Mouse (Mus musculus): ENCODE data around the gene Atp13a3. TPM values are rescaled to one million over a fixed set of nuclear protein-coding genes. Genes with fewer than 3 reads are reported as not detected.
"Not testable (repeated sequence)": the region's sequence is repeated elsewhere in the genome, so short reads cannot be mapped to it uniquely, and the experiment has no call there.

Atp13a3 gene
- total RNA-seq (2021) = 10 to 100 TPM; 59.8 to 65.4 TPM
- long read RNA-seq, experiment 1, partial matches to known transcripts = 1 of 6 reads
- long read RNA-seq, experiment 1, other reads (novel, unspliced or antisense) = 5 of 6 reads
- long read RNA-seq, experiment 2, partial matches to known transcripts = 4 of 10 reads
- long read RNA-seq, experiment 2, other reads (novel, unspliced or antisense) = 5 of 10 reads

DNA sequence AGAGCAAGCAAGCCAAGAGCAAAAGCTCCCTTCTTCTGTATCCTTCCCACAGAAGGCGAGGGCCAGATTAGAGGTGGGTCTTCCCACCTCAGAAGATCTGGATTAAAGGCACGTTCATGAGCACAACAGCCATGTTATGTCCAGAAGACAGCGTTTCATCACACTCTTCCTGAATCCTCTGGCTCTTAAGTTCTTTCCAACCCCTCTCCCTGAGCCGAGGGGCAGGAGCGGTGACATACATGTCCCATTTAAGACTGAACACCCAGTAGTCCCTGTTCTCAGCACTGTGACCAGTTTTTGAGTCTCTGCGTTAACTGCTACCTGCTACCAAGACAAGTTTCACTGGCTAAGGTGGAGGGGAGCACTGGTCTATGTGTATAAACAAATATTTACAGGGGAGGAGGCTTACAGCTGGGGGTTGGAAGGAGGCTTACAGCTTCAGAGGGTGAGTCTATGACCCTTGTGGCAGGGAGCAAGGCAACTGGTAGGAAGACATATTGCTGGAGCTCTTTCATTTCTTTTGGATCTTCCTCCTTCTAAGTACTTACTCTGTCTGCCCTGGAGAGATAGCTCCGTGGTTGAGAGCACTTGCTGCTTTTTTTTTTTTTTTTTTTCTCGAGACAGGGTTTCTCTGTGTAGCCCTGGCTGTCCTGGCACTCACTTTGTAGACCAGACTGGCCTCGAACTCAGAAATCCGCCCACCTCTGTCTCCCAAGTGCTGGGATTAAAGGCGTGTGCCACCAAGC lies at the start of gene Atp13a3:
Gene Atp13a3 (minus strand): TSS at position 51 of the 746 bp plus-strand sequence.
- DNase-seq (ENCODE audit: low spot score in 2 of 2) = no peak

DNA sequence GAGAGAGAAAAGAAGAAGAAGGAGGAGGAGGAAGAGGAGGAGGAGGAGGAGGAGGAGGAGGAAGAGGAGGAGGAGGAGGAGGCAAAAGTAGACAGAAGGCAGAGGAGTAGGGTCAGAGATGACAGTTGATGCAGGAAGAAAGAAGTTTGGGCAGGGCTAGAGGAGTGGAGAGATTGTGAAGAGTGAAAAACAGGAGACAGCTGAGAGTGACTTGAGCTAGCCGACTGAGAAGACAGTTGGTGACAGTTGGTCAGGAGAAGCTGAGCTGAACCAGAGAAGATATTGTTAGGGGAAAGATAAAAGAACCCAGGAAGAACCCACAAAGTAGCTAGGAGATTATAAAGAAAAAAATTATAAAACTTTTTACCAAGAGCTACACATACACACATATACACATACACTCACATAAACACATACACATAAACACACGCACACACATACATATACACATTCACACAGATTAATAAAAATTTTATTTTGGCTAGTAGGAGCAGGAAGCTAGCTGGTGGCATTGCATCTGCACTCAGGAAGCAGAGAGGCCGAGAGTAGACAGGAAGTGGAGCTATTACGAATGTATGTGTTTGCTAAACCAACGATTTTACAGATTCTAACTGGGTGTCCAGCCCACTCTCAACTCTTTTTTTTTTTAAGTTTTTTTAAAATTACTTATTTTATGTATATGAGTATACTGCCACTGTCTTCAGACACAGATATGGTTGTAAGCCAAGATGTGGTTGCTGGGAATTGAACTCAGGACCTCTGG lies 47.6 kb upstream of the Atp13a3 start:
- DNase-seq (ENCODE audit: low spot score in 2 of 2) = no peak

DNA sequence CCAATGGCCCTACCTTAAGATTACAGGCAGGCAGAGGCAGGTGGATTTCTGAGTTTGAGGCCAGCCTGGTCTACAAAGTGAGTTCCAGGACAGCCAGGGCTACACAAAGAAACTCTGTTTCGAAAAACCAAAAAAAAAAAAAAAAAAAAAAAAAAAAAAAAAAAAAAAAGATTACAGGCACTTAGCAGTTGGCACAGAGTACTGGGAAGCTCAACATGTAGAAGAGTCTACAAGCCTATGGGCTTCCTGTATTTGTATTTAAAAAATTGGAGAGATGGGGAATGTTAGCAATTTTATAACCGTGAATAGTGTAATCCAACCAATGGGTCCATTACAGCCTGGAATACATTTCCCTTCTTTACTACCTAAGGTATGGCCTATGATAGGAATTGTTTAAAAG lies 45.4 kb upstream of the Atp13a3 start:
- not testable (repeated sequence) for DNase-seq (ENCODE audit: low spot score in 2 of 2)

DNA sequence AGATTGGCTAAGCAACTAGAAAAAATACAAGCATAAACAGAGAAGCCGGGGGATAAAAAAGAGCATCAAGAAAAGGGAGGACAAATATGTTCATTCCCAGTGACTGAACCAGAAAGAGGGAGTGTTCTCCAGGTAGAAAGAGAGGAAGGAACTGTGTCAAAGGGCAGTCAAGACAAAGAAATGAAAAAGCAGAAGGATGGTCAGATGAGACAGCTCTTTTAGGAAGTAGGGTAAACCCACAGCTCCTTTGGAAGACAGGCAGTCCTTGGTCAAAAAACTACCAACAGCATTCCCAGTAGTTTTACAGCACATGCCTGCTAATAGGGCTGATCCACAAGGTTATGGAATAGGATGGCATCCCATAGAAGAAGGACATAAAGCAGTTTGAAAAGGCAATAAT lies 43.2 kb upstream of the Atp13a3 start:
- DNase-seq (ENCODE audit: low spot score in 2 of 2) = no peak

DNA sequence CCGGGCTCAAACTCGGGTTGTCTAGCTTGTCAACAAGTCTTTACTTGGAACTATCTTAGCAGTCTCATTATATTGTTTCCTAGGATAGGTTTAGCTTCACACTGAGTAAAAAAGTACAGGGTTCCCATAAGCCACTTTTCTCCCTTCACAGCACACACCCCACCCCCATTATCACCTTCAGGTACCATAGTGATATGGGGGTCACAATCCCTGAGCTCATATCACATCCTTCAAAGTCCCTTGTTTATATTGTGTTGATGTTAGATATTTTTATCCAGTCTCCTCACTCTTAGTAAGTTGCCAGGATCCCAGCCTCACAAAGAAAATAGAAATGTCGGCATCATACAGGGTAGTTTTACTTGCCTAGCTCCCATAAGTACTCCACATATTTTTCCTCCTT lies 42.4 kb upstream of the Atp13a3 start:
- no peak for DNase-seq (ENCODE audit: low spot score in 2 of 2)

DNA sequence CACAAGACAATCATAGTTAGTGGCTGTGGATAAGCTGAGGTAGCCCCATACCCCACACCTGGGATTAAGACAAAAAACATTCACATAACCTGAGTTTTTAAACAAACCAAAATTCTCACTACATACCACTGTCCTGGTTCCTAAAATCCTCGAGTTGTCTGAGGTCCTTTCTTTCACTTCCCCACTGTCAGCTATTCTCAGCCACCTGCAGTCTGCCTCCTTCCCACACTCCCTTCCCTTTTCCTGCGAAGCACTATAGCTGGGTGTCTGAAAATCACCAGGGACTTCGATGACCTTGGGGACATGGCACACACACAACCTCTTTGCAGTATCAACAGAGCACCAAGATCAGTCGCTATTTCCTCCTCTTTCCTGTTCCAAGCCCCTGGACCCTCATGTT lies 41.9 kb upstream of the Atp13a3 start:
- DNase-seq (ENCODE audit: low spot score in 2 of 2) = no peak

DNA sequence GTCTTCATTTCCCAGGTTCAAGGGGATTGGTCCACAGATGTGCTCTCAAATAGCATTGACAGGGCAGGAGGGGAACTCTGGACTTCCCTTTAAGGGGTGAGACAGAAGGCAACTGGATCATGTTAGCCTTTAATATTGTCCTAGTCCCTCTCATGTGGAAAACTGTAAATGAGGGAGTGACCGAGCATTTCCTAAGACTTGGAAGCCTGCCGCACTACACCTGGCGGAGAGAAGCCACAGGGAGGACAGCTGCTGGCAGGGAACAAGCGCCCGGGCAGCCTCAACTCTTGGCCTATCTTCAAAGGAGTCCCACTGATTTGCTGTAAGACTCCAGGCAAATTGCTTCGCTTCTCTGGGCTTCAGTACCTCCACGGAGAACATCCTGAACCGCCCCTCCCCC lies 37.6 kb upstream of the Atp13a3 start:
- no peak for DNase-seq (ENCODE audit: low spot score in 2 of 2)

DNA sequence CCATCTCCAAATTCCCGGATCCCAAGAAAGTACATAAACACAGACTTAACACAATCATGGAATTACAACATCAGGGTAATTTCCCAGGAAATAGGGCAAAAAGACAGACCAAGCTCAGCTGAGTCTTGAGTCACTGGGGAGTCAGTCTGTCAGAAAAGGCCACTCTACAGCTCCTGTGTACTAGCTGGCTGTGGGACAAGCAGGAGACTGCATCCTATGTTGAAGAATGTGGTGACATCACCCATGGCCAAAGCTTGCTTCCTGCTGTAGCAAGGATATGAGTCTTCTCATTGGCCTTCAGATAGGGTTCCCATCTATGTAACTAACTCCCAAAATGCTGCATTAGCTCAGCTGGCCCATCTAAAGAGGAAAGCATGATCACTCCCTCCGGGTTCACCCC lies 36.7 kb upstream of the Atp13a3 start:
- no peak for DNase-seq (ENCODE audit: low spot score in 2 of 2)

DNA sequence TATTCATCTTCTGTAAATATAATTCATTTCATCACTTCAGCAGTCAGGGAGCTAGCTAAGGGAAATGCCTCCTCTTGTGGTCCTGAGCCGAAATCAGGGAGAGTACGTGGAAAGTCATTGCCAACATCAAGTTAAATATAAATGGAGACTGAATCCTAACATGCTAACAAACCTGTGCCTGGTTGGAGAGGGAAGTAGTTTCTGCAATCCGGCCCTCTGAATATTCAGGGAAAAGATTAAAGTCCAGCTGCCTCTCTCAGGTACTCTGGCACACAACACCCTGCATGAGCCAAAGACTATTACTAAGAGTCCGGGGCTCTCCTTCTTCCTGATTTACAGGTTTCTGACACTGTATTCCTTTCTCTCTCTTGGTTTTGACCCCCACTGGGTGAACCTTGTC lies 35.6 kb upstream of the Atp13a3 start:
- DNase-seq (ENCODE audit: low spot score in 2 of 2) = no peak

DNA sequence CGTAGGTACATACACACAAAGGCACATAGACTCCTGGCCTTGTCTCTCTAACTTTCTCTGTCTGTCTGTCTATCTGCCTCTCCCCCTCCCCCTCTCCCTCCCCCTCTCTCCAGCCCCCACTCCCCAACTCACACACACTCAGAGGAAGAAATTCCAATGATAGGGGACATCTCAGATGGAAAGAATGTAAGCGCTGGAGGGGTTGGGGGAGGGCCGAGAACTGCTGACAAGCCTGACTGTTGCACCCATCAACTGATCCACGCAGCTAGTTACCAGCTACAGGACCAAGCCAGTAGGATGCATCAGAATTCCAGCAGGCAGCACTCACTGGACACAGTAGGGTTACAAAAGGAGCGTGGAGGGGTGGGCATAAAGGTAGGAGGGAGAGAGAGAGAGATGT lies 34.1 kb upstream of the Atp13a3 start:
- no peak for DNase-seq (ENCODE audit: low spot score in 2 of 2)

DNA sequence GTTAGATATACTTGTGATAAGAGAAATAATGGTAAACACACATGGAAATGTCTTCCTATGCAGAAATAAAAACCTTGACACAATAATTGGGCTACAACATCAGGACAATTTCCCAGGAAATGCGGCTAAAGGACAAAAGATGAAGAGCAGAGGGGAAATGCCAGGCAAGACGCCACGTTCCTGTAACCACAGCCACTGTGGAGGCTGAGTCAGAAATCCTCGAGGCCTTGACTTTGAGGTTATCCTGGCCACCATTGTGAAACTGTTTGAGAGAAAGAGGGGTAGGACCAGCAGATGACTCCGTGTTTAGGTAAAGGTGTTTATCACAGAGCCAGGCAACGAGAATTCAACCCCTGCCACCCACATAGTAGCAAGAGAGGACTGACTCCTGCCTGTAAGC lies 33.6 kb upstream of the Atp13a3 start:
- DNase-seq (ENCODE audit: low spot score in 2 of 2) = no peak

DNA sequence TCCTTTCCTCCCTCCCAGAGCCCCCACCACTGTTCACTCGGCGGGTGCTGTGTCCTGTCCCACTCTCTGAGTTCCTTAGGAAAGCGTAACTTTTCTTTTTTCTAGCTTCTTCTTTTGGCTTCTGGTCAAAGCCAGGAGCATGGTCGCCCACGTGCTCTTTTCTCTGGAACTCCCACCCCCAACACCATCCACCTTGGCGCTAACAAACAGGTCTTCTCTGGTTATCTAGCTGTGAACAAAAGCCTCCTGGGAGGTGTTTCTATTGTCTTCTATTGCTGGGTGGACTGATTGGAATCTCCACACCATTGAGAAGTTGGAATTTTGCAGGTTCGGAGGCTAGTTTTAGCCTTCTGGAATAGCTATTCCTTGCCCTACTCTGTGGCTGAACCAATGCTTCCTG lies 30.5 kb upstream of the Atp13a3 start:
- no peak for DNase-seq (ENCODE audit: low spot score in 2 of 2)

DNA sequence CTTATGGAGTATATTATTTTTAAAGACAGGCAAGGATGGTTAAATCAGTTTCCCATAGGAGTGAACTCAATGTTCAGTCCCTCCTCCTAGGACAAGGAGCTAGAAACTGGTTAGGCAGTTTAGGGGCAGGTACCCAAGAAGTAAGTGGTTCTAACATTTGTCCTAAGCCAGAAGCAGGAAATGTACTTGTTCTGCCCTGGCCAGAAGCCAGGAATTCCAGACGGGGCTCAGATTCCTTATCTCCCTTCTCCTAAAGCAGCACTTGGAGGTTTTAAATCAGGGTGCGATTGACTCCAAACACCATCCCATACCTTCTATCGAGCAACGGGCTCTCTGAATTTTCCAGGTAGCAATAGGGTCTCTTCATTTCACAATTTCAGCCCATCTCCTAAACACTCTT lies 29.6 kb upstream of the Atp13a3 start:
- no peak for DNase-seq (ENCODE audit: low spot score in 2 of 2)

DNA sequence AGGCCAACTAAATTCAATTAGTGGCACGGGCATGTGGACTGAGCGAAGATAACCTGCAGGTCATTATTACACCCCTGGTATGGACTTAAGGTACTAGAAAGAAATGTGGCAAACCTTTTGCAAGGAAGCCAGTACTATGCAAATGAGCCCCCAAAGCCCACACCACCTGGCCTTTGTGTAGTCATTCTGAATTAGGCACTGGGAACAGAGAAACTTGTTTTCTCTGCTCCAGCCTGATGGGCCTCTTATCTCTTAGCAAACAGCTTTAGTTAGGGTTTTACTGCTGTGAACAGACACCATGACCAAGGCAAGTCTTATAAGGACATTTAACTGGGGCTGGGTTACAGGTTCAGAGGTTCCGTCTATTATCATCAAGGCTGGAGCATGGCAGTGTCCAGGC lies 27.4 kb upstream of the Atp13a3 start:
- no peak for DNase-seq (ENCODE audit: low spot score in 2 of 2)

DNA sequence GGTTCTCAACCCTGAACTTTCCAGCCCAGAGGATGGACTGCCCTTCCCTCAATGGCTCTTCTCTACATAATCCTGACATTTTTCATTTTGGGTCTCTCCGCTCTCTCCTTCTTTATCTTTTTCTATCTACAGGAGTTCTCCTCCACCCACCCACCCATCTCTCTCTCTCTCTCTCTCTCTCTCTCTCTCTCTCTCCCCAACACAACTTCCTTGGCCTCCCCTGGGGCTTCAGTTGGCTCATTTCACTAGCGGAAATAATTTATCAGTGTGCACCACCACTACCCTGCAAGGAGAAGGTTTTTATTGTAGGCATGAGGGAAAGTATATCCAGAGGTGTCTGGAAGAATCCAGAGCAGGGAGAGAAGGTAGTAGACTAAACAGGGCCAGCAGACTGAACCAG lies 26.3 kb upstream of the Atp13a3 start:
- no peak for DNase-seq (ENCODE audit: low spot score in 2 of 2)

DNA sequence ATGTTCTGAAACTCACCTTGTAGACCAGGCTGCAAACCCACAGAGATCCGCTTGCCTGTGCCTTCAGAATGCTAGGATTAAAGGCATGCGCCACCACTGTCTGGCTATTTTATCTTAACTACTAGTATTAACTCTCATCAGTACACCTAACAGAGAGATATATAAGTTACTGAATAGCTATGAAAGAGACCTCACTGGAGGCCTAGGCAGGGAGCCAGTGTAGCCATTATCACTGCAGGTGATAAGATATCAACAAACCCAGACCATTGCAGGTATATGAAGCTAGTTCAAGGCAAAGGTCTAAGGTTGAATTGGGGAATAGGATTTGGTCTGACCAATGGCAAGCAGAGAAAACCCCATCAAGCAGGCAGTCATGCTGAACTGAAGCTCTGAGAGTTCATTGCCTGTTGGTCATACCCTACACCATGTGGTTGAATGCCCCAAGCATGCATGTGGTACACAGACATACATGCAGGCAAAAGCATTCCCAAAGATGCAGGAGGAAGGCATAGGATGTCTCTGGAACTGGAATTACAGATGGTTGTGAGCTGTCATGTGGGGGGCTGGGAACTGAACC lies 24.8 kb upstream of the Atp13a3 start:
- DNase-seq (ENCODE audit: low spot score in 2 of 2) = no peak

DNA sequence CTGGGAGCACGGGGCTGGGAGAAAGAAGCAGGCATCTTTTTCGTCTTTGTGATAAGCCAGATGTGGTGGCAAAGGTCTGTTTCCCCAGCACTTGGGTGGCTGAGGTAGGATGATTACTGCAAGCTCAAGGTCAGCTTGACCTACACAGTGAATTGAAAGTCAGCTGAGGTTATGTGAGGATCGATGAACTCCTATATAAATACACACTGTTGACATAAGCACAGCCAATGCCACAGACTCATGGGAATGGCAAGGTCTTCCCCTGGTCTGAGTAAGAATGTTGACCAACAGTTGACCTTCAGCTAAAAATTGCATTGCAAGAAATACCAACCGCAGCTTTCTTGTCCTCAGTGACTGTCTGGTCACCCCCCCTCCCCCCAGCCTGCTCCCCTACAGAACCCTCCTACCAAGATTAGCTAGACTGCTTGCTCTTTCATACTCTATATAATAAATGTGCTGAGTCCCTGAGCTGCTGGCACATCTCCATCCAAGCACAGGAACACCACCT lies 23.0 kb upstream of the Atp13a3 start:
- no peak for DNase-seq (ENCODE audit: low spot score in 2 of 2)

DNA sequence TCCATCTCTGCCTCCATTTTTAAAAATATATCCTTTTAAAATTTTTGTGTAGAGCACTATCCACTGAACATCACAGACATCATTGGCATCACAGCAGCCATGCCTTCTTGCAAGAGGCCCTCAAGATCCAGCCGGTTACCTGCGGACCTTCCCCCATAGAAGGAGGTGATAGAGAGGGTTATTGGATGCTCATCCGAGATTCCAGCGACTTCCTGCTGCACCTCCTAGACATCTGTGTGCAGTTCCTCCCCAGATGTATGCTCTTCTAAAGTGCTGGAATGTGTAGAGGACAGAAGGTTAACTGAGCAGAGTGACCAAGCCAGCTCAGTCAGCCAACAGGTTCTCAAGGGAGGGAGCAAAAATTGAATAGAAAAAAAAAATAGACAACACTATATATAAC lies 21.7 kb upstream of the Atp13a3 start:
- no peak for DNase-seq (ENCODE audit: low spot score in 2 of 2)

DNA sequence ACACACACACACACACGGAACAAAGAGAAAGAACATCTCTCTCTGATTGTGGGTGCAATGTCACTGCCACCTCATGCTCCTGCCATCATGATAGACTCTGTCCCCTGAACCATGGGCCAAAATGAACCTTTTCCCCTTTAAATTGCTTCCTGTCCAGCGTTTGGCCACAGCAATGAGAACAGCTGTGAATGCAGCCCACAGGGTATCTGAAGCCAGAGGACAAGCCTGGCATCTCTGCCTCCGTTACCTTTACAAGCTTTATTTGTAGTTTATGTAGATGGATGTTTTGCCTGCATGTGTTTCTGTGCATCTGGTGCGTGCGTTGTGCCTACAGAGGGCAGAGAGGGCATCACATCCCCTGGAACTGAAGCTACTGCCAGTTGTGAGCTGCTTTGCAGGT lies 21.2 kb upstream of the Atp13a3 start:
- DNase-seq (ENCODE audit: low spot score in 2 of 2) = no peak

DNA sequence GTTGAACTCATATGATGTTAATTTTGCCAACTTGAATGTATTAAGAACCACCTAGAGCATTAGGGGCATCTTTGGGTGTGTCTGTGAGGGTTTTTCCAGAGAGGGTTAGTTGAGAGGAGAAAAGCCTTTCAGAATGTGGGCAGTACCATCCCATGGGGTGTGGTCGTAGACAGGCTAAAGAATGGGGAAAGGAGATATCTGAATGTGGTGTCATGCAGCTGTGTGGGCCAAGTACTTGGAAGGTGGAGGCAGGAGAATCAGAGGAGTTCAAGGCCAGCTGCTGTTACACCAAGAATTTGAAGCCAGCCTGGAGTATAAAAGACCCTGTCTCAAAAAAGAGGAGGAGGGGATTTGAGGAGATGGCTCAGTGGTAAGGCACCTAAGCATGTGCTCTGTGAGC lies 20.2 kb upstream of the Atp13a3 start:
- no peak for DNase-seq (ENCODE audit: low spot score in 2 of 2)

DNA sequence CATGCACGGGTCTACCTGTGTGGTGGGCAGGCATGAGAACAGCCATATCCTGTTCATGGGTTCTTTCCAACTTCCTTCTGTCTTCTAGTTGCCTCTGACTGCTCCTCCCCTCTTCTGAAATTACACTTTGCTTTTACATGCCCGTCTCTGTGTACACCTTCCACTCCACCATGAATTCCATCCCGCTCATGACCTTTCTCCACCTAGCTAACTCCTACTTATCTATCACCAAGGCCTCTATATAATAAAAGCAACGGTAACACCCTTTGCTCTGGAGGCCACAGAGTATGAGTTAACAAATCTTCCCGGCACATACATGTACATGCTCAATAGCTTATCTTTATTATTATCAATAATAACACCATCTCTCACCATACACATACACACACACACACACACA lies 18.3 kb upstream of the Atp13a3 start:
- DNase-seq (ENCODE audit: low spot score in 2 of 2) = no peak

DNA sequence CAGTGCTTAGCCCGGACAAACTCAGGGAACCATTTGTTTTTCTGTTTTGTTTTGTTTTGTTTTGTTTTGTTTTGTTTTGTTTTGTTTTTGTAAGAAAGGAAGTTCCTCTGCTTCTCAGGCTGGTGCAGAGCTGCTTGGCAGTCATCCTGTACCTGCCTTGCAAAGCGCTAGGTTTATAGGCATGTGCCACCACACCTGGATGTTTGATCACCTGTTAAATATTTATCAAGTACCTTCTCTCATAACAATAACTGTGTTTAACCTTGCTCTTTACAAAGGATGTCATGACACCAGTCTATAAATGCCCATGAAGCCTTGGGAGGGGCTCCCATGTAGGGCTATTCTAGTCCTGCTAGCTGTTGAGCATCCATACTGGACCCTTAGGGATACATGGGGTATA lies 10.9 kb upstream of the Atp13a3 start:
- DNase-seq (ENCODE audit: low spot score in 2 of 2) = no peak

Data from adrenal gland, postnatal 4 days (tissue).